Mouse (Mus musculus) kidney, adult 2 months (tissue): ENCODE measurements at regions not wholly inside any gene's neighbourhood (a gene's known extent, or its start where the extent isn't known, plus 50 kb on each side); places are given as distances from the start of the nearest gene placed in this dataset.

Experiments used
- CTCF ChIP-seq: fragments of 200-500 bp; conservative IDR thresholded peaks from 2 replicates; pipeline ENCODE4 v1.5.1; 2011; ENCODE audit warnings: low read depth, mild to moderate bottlenecking, control low read depth, low read length, moderate library complexity, mixed read lengths; ENCODE audit not compliant: insufficient read depth, insufficient read length
- POLR2A ChIP-seq: fragments of 200-500 bp; IDR thresholded peaks from one replicate; pipeline ENCODE4 v1.6.1; 2011; ENCODE audit warnings: low read depth, low read length, control low read depth

GRCm38 (mm10) chr9:49980344-49981207, 181.9 kb upstream of the Ncam1 start:
- TF ChIP-seq CTCF: no peak
- TF ChIP-seq POLR2A: no peak
